Mouse (Mus musculus) midbrain, postnatal 0 days (tissue): ENCODE results near the gene Lpcat3. TPM values are rescaled to one million over a fixed set of nuclear protein-coding genes. Genes with fewer than 3 reads are reported as not detected.

Source experiments
- ATAC-seq: fragments of 200-750 bp; cut with Nextera tagmentation; 2 replicates; pipeline ENCODE4 v1.8.0; 2017; ENCODE audit warnings: moderate number of reproducible peaks, mild to moderate bottlenecking, moderate TSS enrichment, moderate library complexity; ENCODE audit not compliant: low FRiP score
- DNase-seq: peaks from one replicate; pipeline ENCODE4 v3.0.0-alpha.2; 2015; ENCODE audit warnings: low spot score
- H3K27ac ChIP-seq: fragments of 300-500 bp; sonication (generic); 2 replicates; pipeline ENCODE4 v1.5.1; 2014; ENCODE audit warnings: low read depth, mild to moderate bottlenecking, low read length, mixed read lengths
- H3K27me3 ChIP-seq: fragments of 300-500 bp; sonication (generic); 2 replicates; pipeline ENCODE4 v1.6.1; 2014; ENCODE audit warnings: low read length, control low read depth, mixed read lengths; ENCODE audit not compliant: insufficient read depth
- H3K36me3 ChIP-seq: fragments of 300-500 bp; sonication (generic); 2 replicates; pipeline ENCODE4 v1.6.1; 2014; ENCODE audit warnings: low read length, control low read depth, mixed read lengths; ENCODE audit not compliant: insufficient read depth
- H3K4me1 ChIP-seq: fragments of 300-500 bp; sonication (generic); 2 replicates; pipeline ENCODE4 v1.6.1; 2014; ENCODE audit warnings: mild to moderate bottlenecking, control low read depth, antibody characterized with exemption, low read length, mixed read lengths; ENCODE audit not compliant: insufficient read depth
- H3K4me2 ChIP-seq: fragments of 300-500 bp; sonication (generic); 2 replicates; pipeline ENCODE4 v1.6.1; 2014; ENCODE audit warnings: low read depth, mild to moderate bottlenecking, low read length, mixed read lengths; ENCODE audit not compliant: poor library complexity, severe bottlenecking
- H3K4me3 ChIP-seq: fragments of 300-500 bp; sonication (generic); 2 replicates; pipeline ENCODE4 v1.5.1; 2014; ENCODE audit warnings: low read depth, mild to moderate bottlenecking, low read length, moderate library complexity
- H3K9ac ChIP-seq: fragments of 300-500 bp; sonication (generic); replicated peaks from 2 replicates; pipeline ENCODE4 v1.6.1; 2014; ENCODE audit warnings: mild to moderate bottlenecking, low read length, moderate library complexity, mixed read lengths; ENCODE audit not compliant: poor library complexity, severe bottlenecking
- H3K9me3 ChIP-seq: fragments of 300-500 bp; sonication (generic); 2 replicates; pipeline ENCODE4 v1.6.1; 2016; ENCODE audit warnings: low read length, control low read depth
- CTCF ChIP-seq: IDR thresholded peaks from 2 replicates; pipeline ENCODE4 v1.5.1; 2016; ENCODE audit warnings: antibody characterized with exemption, mild to moderate bottlenecking
- WGBS: fragments of 180-500 bp; shearing (Covaris S2); extraction: QIAGEN DNeasy Blood & Tissue Kit; methylation state at CpG from one replicate; pipeline ENCODE4 v1.1.7; 2014; 5-methylcytosine and 5-hydroxymethylcytosine counted together
- polyA plus RNA-seq: library from polyadenylated mRNA; unstranded; fragments of >200 nt; fragmentation: Nextera tagmentation; extraction: Ambion mirVana; gene quantifications from 2 replicates; pipeline ENCODE4 v1.2.1, GENCODE M21; 2015
- total RNA-seq: library from RNA; depleted of rRNA; stranded (reverse); fragments of >200 nt; gene quantifications from 2 replicates; pipeline ENCODE4 v1.2.3, GENCODE M21; 2014

The Lpcat3 gene
- total and polyA plus RNA-seq, 2 experiments from 2014 or later = 35.0 to 40.0 TPM

- DNase-seq = no peak
- peak overlapping the region; percentile 44 for H3K4me3 ChIP-seq
- no peak for ATAC-seq
- H3K27ac ChIP-seq = peak overlapping the region; percentile 65
- TF ChIP-seq CTCF = no peak
- peaks cover 46% of the 10 kb centered on the region for H3K36me3 ChIP-seq
- H3K9ac ChIP-seq = no peak overlapping the region; the same call in 1 of the 2 replicates
- H3K9me3 ChIP-seq = no peaks in the 10 kb centered on the region
- 0 out of 2 replicates have a peak, but pooled peaks cover under 1% of the 10 kb centered on the region for H3K4me1 ChIP-seq
- no peaks in the 10 kb centered on the region for H3K27me3 ChIP-seq
- peak overlapping the region; percentile 97 for H3K4me2 ChIP-seq
- WGBS = 69% methylated on average over 26 of the region's 26 CpGs
These were observed 82.0 kb downstream of the Lpcat3 start for GRCm38 (mm10) chr6:124744755-124745321.

GRCm38 (mm10) chr6:124745490-124746295 is 82.9 kb downstream of the Lpcat3 start:
- Histone ChIP-seq H3K4me3 (peak overlapping the region; percentile 44), H3K27me3 (no peaks in the 10 kb centered on the region), H3K27ac (peak overlapping the region; percentile 87), H3K4me2 (peak overlapping the region; percentile 97), H3K9me3 (no peaks in the 10 kb centered on the region), H3K4me1 (no peaks in the 10 kb centered on the region), H3K9ac (peak overlapping the region; percentile 84), H3K36me3 (peaks cover 47% of the 10 kb centered on the region)
- peak; percentile 86 for ATAC-seq
- TF ChIP-seq CTCF = peak; percentile 89
- under 1% methylated on average over 72 of the region's 85 CpGs for WGBS
- DNase-seq = peak; percentile 98

- TF ChIP-seq CTCF = no peak
- peak overlapping the region; percentile 84 for H3K9ac ChIP-seq
- H3K4me2 ChIP-seq = peak overlapping the region; percentile 97
- ATAC-seq = 0 out of 2 replicates have a peak, but pooled peaks have one; percentile 1
- DNase-seq = no peak
- 12% methylated on average over 8 of the region's 8 CpGs for WGBS
- peaks cover 47% of the 10 kb centered on the region for H3K36me3 ChIP-seq
- H3K27me3 ChIP-seq = no peaks in the 10 kb centered on the region
- no peaks in the 10 kb centered on the region for H3K9me3 ChIP-seq
- H3K4me1 ChIP-seq = no peaks in the 10 kb centered on the region
- peak overlapping the region; percentile 87 for H3K27ac ChIP-seq
- H3K4me3 ChIP-seq = peak overlapping the region; percentile 44
These were observed 83.4 kb downstream of the Lpcat3 start for GRCm38 (mm10) chr6:124746296-124746605.

- DNase-seq = no peak
- TF ChIP-seq CTCF = no peak
- Histone ChIP-seq H3K9ac (no peak overlapping the region), H3K4me1 (no peaks in the 10 kb centered on the region), H3K9me3 (no peaks in the 10 kb centered on the region), H3K27me3 (no peaks in the 10 kb centered on the region), H3K4me3 (no peak overlapping the region), H3K27ac (0 out of 2 replicates have a peak overlapping the region, but pooled peaks have one; percentile 87), H3K36me3 (peaks cover 47% of the 10 kb centered on the region), H3K4me2 (peak overlapping the region; percentile 97; the same call in 1 of the 2 replicates)
- no peak for ATAC-seq
- 87% methylated on average over 7 of the region's 7 CpGs for WGBS
These were observed 84.1 kb downstream of the Lpcat3 start for GRCm38 (mm10) chr6:124746654-124747632.

- Histone ChIP-seq H3K4me2 (no peak overlapping the region), H3K4me1 (peaks cover 15% of the 10 kb centered on the region), H3K27me3 (no peaks in the 10 kb centered on the region), H3K9ac (no peak overlapping the region), H3K36me3 (peaks cover 24% of the 10 kb centered on the region), H3K9me3 (no peaks in the 10 kb centered on the region), H3K27ac (no peak overlapping the region), H3K4me3 (no peak overlapping the region)
- no peak for TF ChIP-seq CTCF
- no peak for ATAC-seq
- no peak for DNase-seq
- 79% methylated on average over 8 of the region's 8 CpGs for WGBS
These were observed 87.6 kb downstream of the Lpcat3 start for GRCm38 (mm10) chr6:124750405-124750804.
